Mouse (Mus musculus) embryonic facial prominence, embryonic 12.5 days (tissue): ENCODE data around the gene A430078G23Rik. TPM values are rescaled to one million over a fixed set of nuclear protein-coding genes. Genes with fewer than 3 reads are reported as not detected.
A peak's percentile ranks its signal among the peaks of the same experiment; 100 is the strongest.

Experiments
- ATAC-seq: fragments of 200-750 bp; cut with Nextera tagmentation; 2 replicates; pipeline ENCODE4 v1.8.0; 2017; ENCODE audit not compliant: insufficient number of reproducible peaks, insufficient read depth, low FRiP score, low TSS enrichment
- H3K27ac ChIP-seq: fragments of 300-500 bp; sonication (generic); 2 replicates; pipeline ENCODE4 v1.5.1; 2016; ENCODE audit warnings: mild to moderate bottlenecking
- H3K27me3 ChIP-seq: fragments of 300-500 bp; sonication (generic); 2 replicates; pipeline ENCODE4 v1.6.1; 2016; ENCODE audit warnings: mild to moderate bottlenecking, moderate library complexity
- H3K36me3 ChIP-seq: fragments of 300-500 bp; sonication (generic); 2 replicates; pipeline ENCODE4 v1.6.1; 2016; ENCODE audit warnings: mild to moderate bottlenecking
- H3K4me1 ChIP-seq: fragments of 300-500 bp; sonication (generic); 2 replicates; pipeline ENCODE4 v1.6.1; 2016
- H3K4me2 ChIP-seq: fragments of 300-500 bp; sonication (generic); replicated peaks from 2 replicates; pipeline ENCODE4 v1.6.1; 2016; ENCODE audit warnings: mild to moderate bottlenecking, moderate library complexity
- H3K4me3 ChIP-seq: fragments of 300-500 bp; sonication (generic); 2 replicates; pipeline ENCODE4 v1.5.1; 2016; ENCODE audit warnings: mild to moderate bottlenecking
- H3K9ac ChIP-seq: fragments of 300-500 bp; sonication (generic); 2 replicates; pipeline ENCODE4 v1.6.1; 2016; ENCODE audit warnings: mild to moderate bottlenecking, moderate library complexity
- H3K9me3 ChIP-seq: fragments of 300-500 bp; sonication (generic); 2 replicates; pipeline ENCODE4 v1.6.1; 2016; ENCODE audit warnings: mild to moderate bottlenecking, moderate library complexity
- WGBS: fragments of 180-500 bp; shearing (Covaris S2); methylation state at CpG from one replicate; pipeline ENCODE4 v1.1.7; 2016; 5-methylcytosine and 5-hydroxymethylcytosine counted together
- polyA plus RNA-seq: library from polyadenylated mRNA; unstranded; fragments of >200 nt; fragmentation: Nextera tagmentation; extraction: Ambion mirVana; gene quantifications from 2 replicates; pipeline ENCODE4 v1.2.1, GENCODE M21; 2016

The A430078G23Rik gene
- polyA plus RNA-seq, 1 experiment from 2014 or later, result not detected

DNA sequence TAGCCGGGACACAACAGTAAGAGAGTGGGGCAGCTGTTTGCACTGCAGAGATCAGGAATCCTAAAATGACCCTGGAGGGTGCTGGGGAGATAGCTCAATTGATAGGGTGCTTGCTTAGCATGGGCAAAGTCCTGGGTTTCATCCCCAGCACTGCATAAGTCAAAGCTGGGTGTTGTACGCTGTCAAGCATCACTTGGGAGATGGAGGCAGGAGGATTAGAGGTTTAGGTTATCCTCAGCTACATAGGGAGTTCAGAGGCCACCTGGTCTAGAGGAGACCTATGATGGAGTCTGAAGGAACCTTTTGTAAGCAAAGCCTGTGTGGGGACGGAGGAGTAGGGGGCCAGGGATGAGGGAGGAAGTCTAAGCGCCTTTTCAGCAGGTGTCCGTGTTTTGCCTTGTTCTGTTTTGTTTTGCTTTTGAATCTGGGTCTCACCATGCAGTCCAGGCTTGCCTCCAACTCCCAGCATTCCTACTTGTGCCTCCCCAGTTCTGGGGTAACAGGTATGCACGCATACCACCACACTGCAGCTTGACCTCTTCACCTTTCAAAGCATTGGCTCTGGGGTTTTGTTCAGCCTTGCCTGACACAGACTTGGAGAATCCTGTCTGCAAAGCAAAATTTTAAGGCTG, 712 bp downstream of the A430078G23Rik start:
- Histone ChIP-seq H3K27me3 (no peaks in the 10 kb centered on the region), H3K36me3 (no peaks in the 10 kb centered on the region), H3K9ac (no peak overlapping the region), H3K4me2 (no peak overlapping the region), H3K4me1 (no peaks in the 10 kb centered on the region), H3K9me3 (no peaks in the 10 kb centered on the region), H3K27ac (no peak overlapping the region), H3K4me3 (no peak overlapping the region)
- WGBS, result 70% methylated on average over 6 of the region's 6 CpGs
- ATAC-seq, result no peak

DNA sequence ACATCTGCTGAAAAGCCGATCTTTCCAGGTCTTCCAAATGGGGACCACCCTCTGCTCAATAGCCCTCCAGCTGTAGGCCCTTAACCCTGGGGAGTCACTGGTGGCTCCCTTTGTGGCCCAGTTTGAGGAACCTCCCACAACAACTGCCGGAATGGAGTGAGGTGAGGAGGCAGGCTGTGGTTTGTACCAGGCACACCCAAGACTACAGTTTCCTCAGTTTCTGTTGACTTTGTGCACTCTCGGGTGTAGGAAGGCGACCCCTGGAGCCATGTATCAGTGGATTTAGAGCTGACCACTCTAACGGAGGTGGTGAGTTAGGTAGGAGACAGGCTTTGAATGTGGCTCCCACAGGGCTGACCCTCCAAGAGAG, 1.2 kb downstream of the A430078G23Rik start:
- H3K4me1 ChIP-seq, result no peaks in the 10 kb centered on the region
- H3K4me2 ChIP-seq, result no peak overlapping the region
- H3K27me3 ChIP-seq, result no peaks in the 10 kb centered on the region
- no peaks in the 10 kb centered on the region for H3K9me3 ChIP-seq
- 73% methylated on average over 5 of the region's 5 CpGs for WGBS
- H3K4me3 ChIP-seq, result no peak overlapping the region
- H3K27ac ChIP-seq, result no peak overlapping the region
- H3K36me3 ChIP-seq, result no peaks in the 10 kb centered on the region
- no peak overlapping the region for H3K9ac ChIP-seq
- no peak for ATAC-seq

DNA sequence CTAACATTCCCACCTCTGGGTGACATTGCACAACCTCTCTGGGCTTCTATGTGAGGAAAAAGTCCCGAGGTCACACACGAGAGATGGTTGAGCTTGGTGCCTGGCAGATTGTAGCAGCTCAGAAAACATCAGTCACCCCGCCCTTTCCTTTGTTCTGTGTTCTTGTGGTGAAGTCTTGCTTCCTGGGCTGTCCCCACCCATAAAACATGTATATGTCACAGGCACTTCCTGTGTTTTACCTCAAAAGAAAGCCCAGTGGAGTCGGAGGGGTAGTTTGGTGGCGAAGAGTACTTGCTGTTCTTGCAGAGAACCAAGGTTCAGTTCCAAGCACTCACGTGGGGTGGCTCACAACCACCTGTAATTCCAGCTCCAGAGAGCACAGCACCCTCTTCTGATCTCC, 2.4 kb downstream of the A430078G23Rik start:
- ATAC-seq, result no peak
- Histone ChIP-seq H3K27ac (no peak overlapping the region), H3K9ac (no peak overlapping the region), H3K36me3 (no peaks in the 10 kb centered on the region), H3K4me2 (no peak overlapping the region), H3K9me3 (no peaks in the 10 kb centered on the region), H3K27me3 (no peaks in the 10 kb centered on the region), H3K4me1 (no peaks in the 10 kb centered on the region), H3K4me3 (no peak overlapping the region)
- WGBS, result 86% methylated on average over 6 of the region's 6 CpGs

DNA sequence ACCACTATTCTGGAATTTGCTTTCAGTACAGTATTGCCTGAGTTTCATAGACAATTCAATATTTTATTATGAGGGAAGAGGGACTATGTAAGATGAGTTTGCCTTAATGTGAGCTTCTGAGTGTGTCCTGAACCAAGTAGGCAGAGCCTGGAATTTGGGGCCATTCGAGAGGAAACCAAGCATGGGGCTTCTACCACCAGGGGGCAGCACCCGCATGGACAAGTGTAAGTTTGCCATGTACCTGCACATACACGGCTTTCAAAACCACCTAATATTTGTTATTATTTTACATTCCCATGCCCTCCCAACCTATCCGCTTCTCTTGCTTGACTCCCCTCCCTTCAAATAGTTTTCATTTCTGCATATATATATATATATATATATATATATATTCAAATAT, 4.8 kb downstream of the A430078G23Rik start:
- H3K4me1 ChIP-seq, result no peaks in the 10 kb centered on the region
- H3K36me3 ChIP-seq, result no peaks in the 10 kb centered on the region
- H3K9ac ChIP-seq, result no peak overlapping the region
- H3K9me3 ChIP-seq, result no peaks in the 10 kb centered on the region
- no peaks in the 10 kb centered on the region for H3K27me3 ChIP-seq
- no peak for ATAC-seq
- H3K27ac ChIP-seq, result no peak overlapping the region
- no peak overlapping the region for H3K4me2 ChIP-seq
- H3K4me3 ChIP-seq, result no peak overlapping the region
- WGBS, result 4% methylated on average over 4 of the region's 4 CpGs

- Histone ChIP-seq H3K4me1 (no peaks in the 10 kb centered on the region), H3K4me3 (no peak overlapping the region), H3K9ac (no peak overlapping the region), H3K4me2 (no peak overlapping the region), H3K27me3 (no peaks in the 10 kb centered on the region), H3K27ac (no peak overlapping the region), H3K36me3 (no peaks in the 10 kb centered on the region), H3K9me3 (peaks cover 4% of the 10 kb centered on the region; the same call in 1 of the 2 replicates)
- ATAC-seq, result no peak
- WGBS, result 83% methylated on average over 5 of the region's 5 CpGs
Measured at GRCm38 (mm10) chr8:3367086-3367485, 13.9 kb downstream of the A430078G23Rik start.

DNA sequence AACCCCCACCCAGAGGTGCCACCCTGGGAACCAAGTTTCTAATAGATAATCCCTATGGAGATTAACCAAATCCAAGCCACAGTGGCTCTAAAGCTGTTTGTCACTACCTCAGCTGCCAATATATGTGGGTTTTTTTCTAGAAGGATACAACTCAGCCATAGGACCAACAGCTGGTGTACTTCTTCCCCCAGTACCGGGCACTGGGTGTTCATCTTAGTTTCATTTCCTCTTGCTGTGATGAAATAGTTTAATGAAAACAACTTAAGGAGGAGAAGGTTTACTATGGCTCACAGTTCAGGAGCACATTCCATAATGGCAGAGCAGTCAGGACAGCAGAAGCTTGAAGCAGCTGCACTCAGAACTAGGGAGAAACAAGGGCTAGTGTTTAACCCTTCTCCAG, 14.9 kb downstream of the A430078G23Rik start:
- Histone ChIP-seq H3K27me3 (no peaks in the 10 kb centered on the region), H3K36me3 (no peaks in the 10 kb centered on the region), H3K9me3 (peaks cover 4% of the 10 kb centered on the region; the same call in 1 of the 2 replicates), H3K4me2 (no peak overlapping the region), H3K4me1 (no peaks in the 10 kb centered on the region), H3K27ac (no peak overlapping the region), H3K4me3 (no peak overlapping the region), H3K9ac (no peak overlapping the region)
- no peak for ATAC-seq
- 84% methylated on average over 1 of the region's 1 CpGs for WGBS

DNA sequence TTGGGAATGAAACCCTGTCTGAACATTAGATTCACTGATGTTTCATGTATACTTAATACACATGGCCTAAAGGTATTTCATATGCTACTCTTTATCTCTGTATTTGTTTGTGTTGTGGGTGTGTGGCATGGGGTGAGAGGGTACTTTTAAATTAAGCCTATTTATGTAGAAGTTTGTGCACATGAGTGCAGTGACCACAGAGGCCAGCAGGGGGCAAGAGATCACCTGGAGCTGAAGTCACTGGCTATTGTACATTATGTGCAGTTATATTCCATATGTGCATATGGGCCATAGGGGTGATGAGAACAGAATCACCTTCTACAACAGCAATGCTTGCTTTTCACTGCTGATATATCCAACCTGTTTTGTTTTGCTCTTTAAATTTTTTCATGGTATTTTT, 22.5 kb downstream of the A430078G23Rik start:
- H3K27ac ChIP-seq, result no peak overlapping the region
- no peak for ATAC-seq
- H3K9ac ChIP-seq, result no peak overlapping the region
- no peaks in the 10 kb centered on the region for H3K27me3 ChIP-seq
- no peaks in the 10 kb centered on the region; the same call in 1 of the 2 replicates for H3K9me3 ChIP-seq
- H3K4me1 ChIP-seq, result no peaks in the 10 kb centered on the region
- no peak overlapping the region for H3K4me3 ChIP-seq
- H3K36me3 ChIP-seq, result no peaks in the 10 kb centered on the region
- H3K4me2 ChIP-seq, result no peak overlapping the region

- Histone ChIP-seq H3K4me3 (no peak overlapping the region), H3K9ac (no peak overlapping the region), H3K4me1 (no peaks in the 10 kb centered on the region), H3K27ac (no peak overlapping the region), H3K27me3 (no peaks in the 10 kb centered on the region), H3K4me2 (no peak overlapping the region), H3K9me3 (no peaks in the 10 kb centered on the region; the same call in 1 of the 2 replicates), H3K36me3 (no peaks in the 10 kb centered on the region)
- ATAC-seq, result no peak
- 66% methylated on average over 11 of the region's 11 CpGs for WGBS
Measured at GRCm38 (mm10) chr8:3376641-3377274, 23.5 kb downstream of the A430078G23Rik start.

- WGBS, result 32% methylated on average over 6 of the region's 6 CpGs
Measured at GRCm38 (mm10) chr8:3387286-3387685, 34.1 kb downstream of the A430078G23Rik start.

DNA sequence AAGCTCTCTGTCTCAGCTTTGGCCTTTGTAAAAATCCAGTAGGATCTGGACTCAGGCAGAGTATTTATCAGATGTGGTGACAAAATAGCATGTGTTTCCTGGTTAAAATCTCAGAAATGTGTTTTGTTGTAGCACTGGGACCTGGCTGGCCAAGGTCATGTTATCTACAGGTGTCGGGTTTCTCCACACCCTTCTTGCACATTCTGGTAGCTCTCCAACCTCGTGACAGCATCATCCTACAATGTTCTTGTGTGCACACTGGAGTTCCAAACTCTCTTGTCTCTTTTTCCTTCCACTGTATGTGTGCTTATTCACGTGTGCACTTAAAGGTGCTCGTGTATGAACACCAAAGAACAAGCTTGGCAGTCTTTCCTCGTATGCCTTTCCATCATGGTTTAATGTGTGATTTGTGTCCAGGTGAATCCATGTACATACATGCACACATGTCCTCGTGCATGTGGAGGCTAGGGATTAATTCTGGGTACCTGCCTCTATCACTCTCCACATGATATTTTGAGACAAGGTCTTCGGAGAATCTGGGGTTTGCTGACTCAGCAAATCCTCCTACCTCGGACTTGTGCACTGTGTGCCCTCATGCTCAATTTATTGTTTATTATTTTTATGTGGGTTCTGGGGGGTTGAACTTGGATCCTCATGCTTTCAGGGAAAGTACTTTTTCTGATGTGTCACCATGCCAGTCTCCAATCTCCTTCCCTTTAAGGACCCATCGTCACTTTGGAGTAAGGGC, 35.5 kb downstream of the A430078G23Rik start:
- Histone ChIP-seq H3K9me3 (no peaks in the 10 kb centered on the region), H3K4me2 (no peak overlapping the region), H3K27me3 (no peaks in the 10 kb centered on the region), H3K9ac (no peak overlapping the region), H3K4me3 (no peak overlapping the region), H3K27ac (no peak overlapping the region), H3K36me3 (no peaks in the 10 kb centered on the region), H3K4me1 (peaks cover 8% of the 10 kb centered on the region)
- 73% methylated on average over 9 of the region's 9 CpGs for WGBS
- ATAC-seq, result no peak

More at GRCm38 (mm10) chr8:3387286-3387685, 34.1 kb downstream of the A430078G23Rik start:
- Histone ChIP-seq H3K4me1 (0 out of 2 replicates have a peak, but pooled peaks cover under 1% of the 10 kb centered on the region), H3K27me3 (no peaks in the 10 kb centered on the region), H3K36me3 (no peaks in the 10 kb centered on the region), H3K4me2 (no peak overlapping the region), H3K27ac (no peak overlapping the region), H3K4me3 (no peak overlapping the region), H3K9me3 (no peaks in the 10 kb centered on the region), H3K9ac (no peak overlapping the region)
- no peak for ATAC-seq

GRCm38 (mm10) chr8:3389506-3389905, 36.3 kb downstream of the A430078G23Rik start:
- Histone ChIP-seq H3K36me3 (no peaks in the 10 kb centered on the region), H3K9me3 (no peaks in the 10 kb centered on the region), H3K27ac (no peak overlapping the region), H3K4me2 (no peak overlapping the region), H3K4me3 (no peak overlapping the region), H3K27me3 (no peaks in the 10 kb centered on the region), H3K4me1 (peaks cover 15% of the 10 kb centered on the region), H3K9ac (no peak overlapping the region)
- 93% methylated on average over 1 of the region's 1 CpGs for WGBS
- ATAC-seq, result no peak

DNA sequence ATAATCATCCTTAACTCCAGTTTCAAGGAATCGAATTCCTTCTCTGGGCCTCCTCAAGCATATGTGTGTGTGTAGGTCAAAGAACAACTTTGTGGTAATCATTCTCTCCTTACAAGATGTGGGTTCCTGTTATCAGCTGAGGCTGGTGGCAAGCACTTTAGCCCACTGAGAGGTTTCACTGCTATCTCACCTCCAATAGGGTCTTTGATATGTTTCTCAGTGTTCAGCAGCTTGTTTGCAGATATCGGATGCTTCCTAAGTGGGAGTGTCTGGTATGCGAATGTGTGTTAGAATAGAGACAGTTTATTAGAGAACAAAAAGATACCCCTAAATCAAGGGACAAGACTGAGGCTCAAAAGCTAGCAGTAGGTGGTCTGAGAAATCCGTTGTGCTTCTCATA, 39.1 kb downstream of the A430078G23Rik start:
- Histone ChIP-seq H3K4me1 (peaks cover 25% of the 10 kb centered on the region), H3K36me3 (no peaks in the 10 kb centered on the region; the same call in 1 of the 2 replicates), H3K9ac (peak overlapping the region; percentile 72), H3K27ac (no peak overlapping the region), H3K4me3 (peak overlapping the region; percentile 78), H3K9me3 (no peaks in the 10 kb centered on the region), H3K27me3 (no peaks in the 10 kb centered on the region), H3K4me2 (peak overlapping the region; percentile 87)
- WGBS, result 60% methylated on average over 4 of the region's 4 CpGs
- ATAC-seq, result no peak
